Mouse (Mus musculus) neural tube, embryonic 14.5 days (tissue): ENCODE measurements around the gene Pfdn6. TPM values are rescaled to one million over a fixed set of nuclear protein-coding genes. Genes with fewer than 3 reads are reported as not detected.
A peak's percentile ranks its signal among the peaks of the same experiment; 100 is the strongest.
"Not testable (repeated sequence)": the region's sequence is repeated elsewhere in the genome, so short reads cannot be mapped to it uniquely, and the experiment has no call there.

Experiments used
- ATAC-seq: fragments of 200-750 bp; cut with Nextera tagmentation; 2 replicates; pipeline ENCODE4 v1.8.0; 2017; ENCODE audit warnings: low read depth, mild to moderate bottlenecking, moderate TSS enrichment, moderate library complexity
- H3K27ac ChIP-seq: fragments of 300-500 bp; sonication (generic); 2 replicates; pipeline ENCODE4 v1.5.1; 2014; ENCODE audit warnings: low read depth, mild to moderate bottlenecking, control low read depth, low read length, moderate library complexity, mixed read lengths
- H3K27me3 ChIP-seq: fragments of 300-500 bp; sonication (generic); 2 replicates; pipeline ENCODE4 v1.6.1; 2014; ENCODE audit warnings: low read length; ENCODE audit not compliant: control insufficient read depth, insufficient read depth
- H3K36me3 ChIP-seq: fragments of 300-500 bp; sonication (generic); 2 replicates; pipeline ENCODE4 v1.6.1; 2014; ENCODE audit warnings: low read length, mixed read lengths; ENCODE audit not compliant: control insufficient read depth, insufficient read depth
- H3K4me1 ChIP-seq: fragments of 300-500 bp; sonication (generic); 2 replicates; pipeline ENCODE4 v1.6.1; 2014; ENCODE audit warnings: low read length; ENCODE audit not compliant: control insufficient read depth, insufficient read depth
- H3K4me2 ChIP-seq: fragments of 300-500 bp; sonication (generic); 2 replicates; pipeline ENCODE4 v1.6.1; 2014; ENCODE audit warnings: mild to moderate bottlenecking, low read depth, low read length, control low read depth
- H3K4me3 ChIP-seq: fragments of 300-500 bp; sonication (generic); 2 replicates; pipeline ENCODE4 v1.5.1; 2014; ENCODE audit warnings: low read depth, low read length, control low read depth, mixed read lengths
- H3K9ac ChIP-seq: fragments of 300-500 bp; sonication (generic); replicated peaks from 2 replicates; pipeline ENCODE4 v1.6.1; 2014; ENCODE audit warnings: low read depth, mild to moderate bottlenecking, control low read depth, low read length, mixed read lengths
- H3K9me3 ChIP-seq: fragments of 300-500 bp; sonication (generic); 2 replicates; pipeline ENCODE4 v1.6.1; 2016; ENCODE audit warnings: low read length; ENCODE audit not compliant: control insufficient read depth
- WGBS: fragments of 180-500 bp; shearing (Covaris S2); extraction: QIAGEN DNeasy Blood & Tissue Kit; methylation state at CpG from one replicate; pipeline ENCODE4 v1.1.7; 2014; 5-methylcytosine and 5-hydroxymethylcytosine counted together
- polyA plus RNA-seq: library from polyadenylated mRNA; unstranded; fragments of >200 nt; fragmentation: Nextera tagmentation; extraction: Ambion mirVana; gene quantifications from 2 replicates; pipeline ENCODE4 v1.2.1, GENCODE M21; 2014

The Pfdn6 gene
- polyA plus RNA-seq, 1 experiment from 2014 or later, result 168 TPM

DNA sequence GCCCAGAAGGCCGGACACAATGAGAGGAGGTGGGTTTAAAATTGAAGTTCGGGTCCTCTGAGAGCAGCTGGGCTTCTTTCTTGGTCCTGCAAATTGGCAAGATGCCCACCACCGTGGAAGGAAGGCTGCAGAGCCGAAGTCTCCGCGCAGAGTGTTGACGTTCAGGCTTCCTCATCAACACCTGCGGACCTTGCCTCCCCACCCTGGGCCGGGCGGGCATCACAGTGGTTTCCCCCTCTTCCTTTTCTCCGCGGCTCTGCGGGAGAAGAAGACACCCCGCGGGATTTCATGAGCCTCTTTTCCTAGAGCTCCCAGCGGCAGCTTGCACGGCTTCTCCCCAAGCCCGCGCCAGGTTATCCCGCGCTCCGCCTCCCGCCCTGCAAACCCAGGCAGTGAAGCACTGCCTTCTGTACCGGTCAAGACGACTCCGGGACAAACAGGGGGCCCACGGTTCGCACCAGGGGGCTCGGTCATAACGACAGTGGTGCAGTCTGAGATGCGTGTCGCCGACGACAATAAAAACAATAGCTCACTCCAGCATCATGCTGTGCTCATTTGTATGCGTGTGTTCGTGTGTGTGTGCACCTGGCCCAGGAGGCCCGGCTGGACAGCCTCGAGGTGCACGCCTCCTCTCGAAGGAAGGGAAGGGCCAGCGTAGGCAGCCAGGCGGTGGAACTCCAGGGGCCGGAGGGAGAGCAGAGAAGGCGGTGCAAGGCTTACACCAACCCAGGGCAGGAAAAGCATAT is 31.6 kb downstream of the Pfdn6 start:
- Histone ChIP-seq H3K36me3 (peaks cover 19% of the 10 kb centered on the region), H3K27me3 (no peaks in the 10 kb centered on the region), H3K9me3 (no peaks in the 10 kb centered on the region), H3K4me2 (peak overlapping the region; percentile 58), H3K4me3 (peak overlapping the region; percentile 83), H3K27ac (peak overlapping the region; percentile 78), H3K9ac (peak overlapping the region; percentile 84), H3K4me1 (peaks cover 14% of the 10 kb centered on the region; the same call in 1 of the 2 replicates)
- under 1% methylated on average over 43 of the region's 44 CpGs for WGBS
- ATAC-seq, result peak; percentile 13

DNA sequence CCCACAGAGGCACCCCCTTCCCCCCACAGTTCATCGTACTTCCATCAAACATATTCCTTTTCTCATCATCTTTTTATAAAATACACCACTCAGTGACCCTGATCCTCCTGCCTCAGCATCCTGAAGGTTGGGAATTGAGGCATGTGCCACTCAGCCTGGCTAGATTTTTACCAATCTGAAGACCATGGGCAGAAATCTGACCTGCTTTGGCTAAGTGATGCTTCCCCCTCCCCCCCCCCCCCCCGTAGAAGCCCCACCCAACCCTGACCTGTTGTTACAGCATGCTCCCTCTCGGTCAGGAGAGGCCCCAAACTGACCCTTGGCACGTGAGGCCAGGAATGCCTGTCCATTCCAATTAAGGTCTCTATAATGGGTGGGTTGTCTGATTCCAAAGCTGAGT is 35.3 kb downstream of the Pfdn6 start, which contains the start of gene Platr17:
TSS of gene Platr17 (plus strand) at position 301 of the 400 bp plus-strand sequence.
- not testable (repeated sequence) for H3K27me3 ChIP-seq, H3K4me3 ChIP-seq, ATAC-seq, H3K36me3 ChIP-seq, H3K9me3 ChIP-seq, H3K4me2 ChIP-seq, H3K4me1 ChIP-seq, H3K9ac ChIP-seq, H3K27ac ChIP-seq
- 33% methylated on average over 3 of the region's 4 CpGs for WGBS

GRCm38 (mm10) chr17:33903911-33904651 is 36.1 kb downstream of the Pfdn6 start:
- H3K4me3 ChIP-seq, result not testable (repeated sequence)

DNA sequence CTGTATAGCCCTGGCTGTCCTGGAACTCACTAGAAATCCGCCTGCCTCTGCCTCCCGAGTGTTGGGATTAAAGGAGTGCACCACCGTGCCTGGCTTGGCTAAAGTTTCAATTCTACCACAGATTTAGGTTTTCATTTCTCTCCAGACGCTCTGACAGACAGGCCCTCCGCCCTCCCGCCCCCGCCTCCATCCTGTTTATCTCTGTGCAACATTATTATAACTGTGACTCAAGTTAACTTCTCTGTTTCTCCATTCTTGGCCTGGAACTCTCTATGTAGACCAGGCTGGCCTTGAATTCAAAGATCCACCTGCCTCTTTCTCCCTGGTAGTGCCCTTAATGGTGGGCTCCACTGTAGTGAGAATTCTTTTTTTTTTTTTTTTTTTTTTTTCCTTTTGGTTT is 37.7 kb downstream of the Pfdn6 start:
- Histone ChIP-seq H3K36me3 (no peaks in the 10 kb centered on the region), H3K4me3 (no peak overlapping the region), H3K9ac (no peak overlapping the region), H3K4me1 (no peaks in the 10 kb centered on the region), H3K9me3 (no peaks in the 10 kb centered on the region), H3K4me2 (no peak overlapping the region), H3K27ac (no peak overlapping the region), H3K27me3 (no peaks in the 10 kb centered on the region)
- no peak for ATAC-seq
- 90% methylated on average over 7 of the region's 7 CpGs for WGBS

More at GRCm38 (mm10) chr17:33903911-33904651, 36.1 kb downstream of the Pfdn6 start:
- H3K27ac ChIP-seq, H3K4me1 ChIP-seq, ATAC-seq, H3K9me3 ChIP-seq, H3K36me3 ChIP-seq, H3K4me2 ChIP-seq, H3K9ac ChIP-seq, H3K27me3 ChIP-seq: not testable (repeated sequence)
- WGBS, result 74% methylated on average over 6 of the region's 6 CpGs

DNA sequence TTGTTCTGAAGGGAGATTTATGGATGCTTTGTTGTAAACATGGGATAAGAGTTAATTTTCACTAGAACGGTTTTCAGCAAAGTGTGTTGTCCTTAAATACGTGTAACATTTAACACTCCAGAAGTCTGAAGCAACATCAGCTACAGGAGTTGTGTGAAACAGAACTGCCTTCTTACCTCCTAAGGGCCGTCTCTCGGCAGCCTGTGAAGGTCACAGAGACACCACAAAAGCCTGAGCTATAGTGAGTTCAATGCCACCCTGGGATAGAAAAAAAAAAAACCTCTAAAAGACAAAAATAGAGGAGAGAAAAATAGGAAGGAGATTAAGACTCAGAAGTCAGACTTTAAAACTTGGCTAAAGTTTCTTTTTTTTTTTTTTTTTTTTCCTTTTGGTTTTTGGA is 38.1 kb downstream of the Pfdn6 start:
- Histone ChIP-seq H3K4me1 (no peaks in the 10 kb centered on the region), H3K4me3 (no peak overlapping the region)

DNA sequence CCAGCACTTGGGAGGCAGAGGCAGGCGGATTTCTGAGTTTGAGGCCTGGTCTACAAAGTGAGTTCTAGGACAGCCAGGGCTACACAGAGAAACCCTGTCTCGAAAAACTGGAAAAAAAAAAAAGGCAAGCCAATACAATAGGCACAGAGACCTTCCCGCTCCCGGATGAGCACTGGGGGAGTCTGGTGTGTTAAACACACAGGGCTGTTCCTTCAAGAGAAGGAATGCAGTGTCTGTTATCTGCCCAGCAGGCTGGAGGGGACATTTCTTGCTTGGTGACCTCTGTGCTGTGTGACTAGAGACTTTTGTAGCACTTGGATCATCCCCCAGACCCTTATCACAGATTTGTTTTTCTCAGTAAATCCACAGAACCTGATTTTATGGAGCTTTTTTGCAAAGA is 38.5 kb downstream of the Pfdn6 start:
- ATAC-seq, result no peak
- no peaks in the 10 kb centered on the region for H3K9me3 ChIP-seq
- WGBS, result 48% methylated on average over 4 of the region's 4 CpGs
- H3K27me3 ChIP-seq, result no peaks in the 10 kb centered on the region
- H3K36me3 ChIP-seq, result no peaks in the 10 kb centered on the region
- no peak overlapping the region for H3K4me3 ChIP-seq
- no peak overlapping the region for H3K27ac ChIP-seq
- no peak overlapping the region for H3K4me2 ChIP-seq
- no peak overlapping the region for H3K9ac ChIP-seq
- no peaks in the 10 kb centered on the region for H3K4me1 ChIP-seq

More for the DNA sequence above, 38.1 kb downstream of the Pfdn6 start:
- no peak for ATAC-seq
- WGBS, result 51% methylated on average over 4 of the region's 4 CpGs
- no peak overlapping the region for H3K9ac ChIP-seq
- H3K9me3 ChIP-seq, result no peaks in the 10 kb centered on the region
- no peaks in the 10 kb centered on the region for H3K36me3 ChIP-seq
- no peaks in the 10 kb centered on the region for H3K27me3 ChIP-seq
- no peak overlapping the region for H3K27ac ChIP-seq
- no peak overlapping the region for H3K4me2 ChIP-seq

GRCm38 (mm10) chr17:33900989-33901314 is 39.2 kb downstream of the Pfdn6 start:
- no peaks in the 10 kb centered on the region for H3K9me3 ChIP-seq
- no peaks in the 10 kb centered on the region for H3K36me3 ChIP-seq
- no peaks in the 10 kb centered on the region for H3K27me3 ChIP-seq
- ATAC-seq, result no peak
- H3K27ac ChIP-seq, result no peak overlapping the region
- no peak overlapping the region for H3K4me2 ChIP-seq
- H3K4me3 ChIP-seq, result no peak overlapping the region
- WGBS, result 91% methylated on average over 4 of the region's 4 CpGs
- no peaks in the 10 kb centered on the region for H3K4me1 ChIP-seq
- H3K9ac ChIP-seq, result no peak overlapping the region

- H3K9ac ChIP-seq, result no peak overlapping the region
- no peak overlapping the region for H3K4me3 ChIP-seq
- ATAC-seq, result no peak
- no peaks in the 10 kb centered on the region for H3K9me3 ChIP-seq
- H3K4me1 ChIP-seq, result no peaks in the 10 kb centered on the region
- H3K36me3 ChIP-seq, result no peaks in the 10 kb centered on the region
- H3K4me2 ChIP-seq, result no peak overlapping the region
- H3K27me3 ChIP-seq, result no peaks in the 10 kb centered on the region
- 73% methylated on average over 7 of the region's 7 CpGs for WGBS
- no peak overlapping the region for H3K27ac ChIP-seq
Observed at GRCm38 (mm10) chr17:33900281-33900988, 39.7 kb downstream of the Pfdn6 start.

GRCm38 (mm10) chr17:33899642-33900041 is 40.5 kb downstream of the Pfdn6 start:
- H3K4me1 ChIP-seq, result no peaks in the 10 kb centered on the region
- no peak overlapping the region for H3K9ac ChIP-seq
- H3K4me2 ChIP-seq, result no peak overlapping the region
- H3K9me3 ChIP-seq, result no peaks in the 10 kb centered on the region
- ATAC-seq, result no peak
- H3K4me3 ChIP-seq, result no peak overlapping the region
- WGBS, result 83% methylated on average over 4 of the region's 4 CpGs
- no peaks in the 10 kb centered on the region for H3K36me3 ChIP-seq
- H3K27me3 ChIP-seq, result no peaks in the 10 kb centered on the region
- no peak overlapping the region for H3K27ac ChIP-seq
